Mouse (Mus musculus) layer of hippocampus, postnatal 36 days (tissue): ENCODE results near the gene Defb9. TPM values are rescaled to one million over a fixed set of nuclear protein-coding genes. Genes with fewer than 3 reads are reported as not detected.
"Not testable (repeated sequence)": the region's sequence is repeated elsewhere in the genome, so short reads cannot be mapped to it uniquely, and the experiment has no call there.

Experiments
- DNase-seq, 2 experiments: peaks; one replicate each; pipeline ENCODE4 v3.0.0; 2022
- total RNA-seq, 2 experiments: library from RNA; stranded (reverse); gene quantifications; 2 replicates each; pipeline ENCODE4 v1.2.3; 2021

The Defb9 gene
- total RNA-seq, result not detected

GRCm38 (mm10) chr8:21885321-21885720 lies at the start of gene Defb9:
Gene Defb9 (minus strand): TSS chr8:21885421.
- not testable (repeated sequence) for DNase-seq

GRCm38 (mm10) chr8:21932610-21933009 lies 47.4 kb upstream of the Defb9 start, which contains the start of gene Defb15:
Gene Defb15 (minus strand): TSS chr8:21932710.
- DNase-seq, result no peak

GRCm38 (mm10) chr8:21930754-21931153 lies 45.5 kb upstream of the Defb9 start:
- not testable (repeated sequence) for DNase-seq

- peak; percentile 12 to 23 for DNase-seq
Observed at GRCm38 (mm10) chr8:21915625-21916024, 30.4 kb upstream of the Defb9 start.

- DNase-seq, result no peak
Observed at GRCm38 (mm10) chr8:21912554-21912953, 27.3 kb upstream of the Defb9 start.

GRCm38 (mm10) chr8:21911931-21912330 lies 26.7 kb upstream of the Defb9 start:
- DNase-seq, result no peak

- DNase-seq, result not testable (repeated sequence)
Observed at GRCm38 (mm10) chr8:21906290-21906689, 21.1 kb upstream of the Defb9 start, which contains the start of gene Defb11. Gene Defb11 (minus strand): TSS chr8:21906412.

- DNase-seq, result not testable (repeated sequence)
Observed at GRCm38 (mm10) chr8:21858586-21858985, 26.6 kb downstream of the Defb9 start, which contains the start of gene Defb10. Gene Defb10 (plus strand): TSS chr8:21858901.

Other genes with a start within 250 kb of the Defb9 start
- not detected for gene Defa17, start 229.6 kb downstream of the Defb9 start, total RNA-seq
- not detected for gene Defa34, start 219.6 kb downstream of the Defb9 start, total RNA-seq
- gene AY761184, start 181.8 kb downstream of the Defb9 start, total RNA-seq, result not detected
- not detected for gene Defa24, start 150.9 kb downstream of the Defb9 start, total RNA-seq
- not detected for gene Defb50, start 61.9 kb downstream of the Defb9 start, total RNA-seq
- gene Defb2, start 45.5 kb downstream of the Defb9 start, total RNA-seq, result not detected
- not detected for gene Defb10, start 26.5 kb downstream of the Defb9 start, total RNA-seq
- not detected for gene Defb11, start 21.0 kb upstream of the Defb9 start, total RNA-seq
- not detected for gene Defb15, start 47.3 kb upstream of the Defb9 start, total RNA-seq
- not detected for gene Defb35, start 52.9 kb upstream of the Defb9 start, total RNA-seq
- gene Defb13, start 61.3 kb upstream of the Defb9 start, total RNA-seq, result not detected
- not detected for gene Fam90a1a, start 73.3 kb upstream of the Defb9 start, total RNA-seq
- gene Ccdc70, start 84.4 kb upstream of the Defb9 start, total RNA-seq, result not detected
- gene Atp7b, start 174.9 kb upstream of the Defb9 start, total RNA-seq, result 1 to 10 TPM; 1.9 to 2.1 TPM
- gene Alg11, start 175.3 kb upstream of the Defb9 start, total RNA-seq, result 10 to 100 TPM; 37.6 to 42.8 TPM
- gene Nek5, start 239.6 kb upstream of the Defb9 start, total RNA-seq, result under 1 TPM; 0.22 to 0.28 TPM